Mouse (Mus musculus) limb, embryonic 14.5 days (tissue): ENCODE measurements around the gene 2310022A10Rik. TPM values are rescaled to one million over a fixed set of nuclear protein-coding genes. Genes with fewer than 3 reads are reported as not detected.
"Not testable (repeated sequence)": the region's sequence is repeated elsewhere in the genome, so short reads cannot be mapped to it uniquely, and the experiment has no call there.

Experiments used
- ATAC-seq: fragments of 200-750 bp; cut with Nextera tagmentation; 2 replicates; pipeline ENCODE4 v1.8.0; 2017; ENCODE audit warnings: low read depth, moderate number of reproducible peaks, moderate TSS enrichment; ENCODE audit not compliant: low FRiP score
- DNase-seq: peaks from one replicate; pipeline ENCODE4 v3.0.0-alpha.2; 2015; ENCODE audit warnings: low spot score
- H3K27ac ChIP-seq: fragments of 300-500 bp; sonication (generic); replicated peaks from 2 replicates; pipeline ENCODE4 v1.5.1; 2014; ENCODE audit warnings: low read depth, mild to moderate bottlenecking, low read length, moderate library complexity, mixed read lengths
- H3K27me3 ChIP-seq: fragments of 300-500 bp; sonication (generic); 2 replicates; pipeline ENCODE4 v1.6.1; 2014; ENCODE audit warnings: low read length, mixed read lengths; ENCODE audit not compliant: control insufficient read depth, insufficient read depth
- H3K36me3 ChIP-seq: fragments of 300-500 bp; sonication (generic); 2 replicates; pipeline ENCODE4 v1.6.1; 2014; ENCODE audit warnings: mild to moderate bottlenecking, low read length, moderate library complexity, mixed read lengths; ENCODE audit not compliant: control insufficient read depth, insufficient read depth
- H3K4me1 ChIP-seq: fragments of 300-500 bp; sonication (generic); 2 replicates; pipeline ENCODE4 v1.6.1; 2014; ENCODE audit warnings: antibody characterized with exemption, low read length, mixed read lengths; ENCODE audit not compliant: control insufficient read depth, insufficient read depth
- H3K4me2 ChIP-seq: fragments of 300-500 bp; sonication (generic); replicated peaks from 2 replicates; pipeline ENCODE4 v1.6.1; 2014; ENCODE audit warnings: low read depth, mild to moderate bottlenecking, low read length, moderate library complexity; ENCODE audit not compliant: severe bottlenecking
- H3K4me3 ChIP-seq: fragments of 300-500 bp; sonication (generic); replicated peaks from 2 replicates; pipeline ENCODE4 v1.5.1; 2014; ENCODE audit warnings: low read length
- H3K9ac ChIP-seq: fragments of 300-500 bp; sonication (generic); 2 replicates; pipeline ENCODE4 v1.6.1; 2014; ENCODE audit warnings: mild to moderate bottlenecking, low read depth, low read length, moderate library complexity; ENCODE audit not compliant: severe bottlenecking
- H3K9me3 ChIP-seq: fragments of 300-500 bp; sonication (generic); 2 replicates; pipeline ENCODE4 v1.6.1; 2016; ENCODE audit warnings: low read length; ENCODE audit not compliant: control insufficient read depth
- POLR2A ChIP-seq: fragments of 200-500 bp; IDR thresholded peaks from 2 replicates; pipeline ENCODE4 v1.8.0; 2012; ENCODE audit warnings: inconsistent platforms, mild to moderate bottlenecking, moderate library complexity, borderline replicate concordance; ENCODE audit not compliant: insufficient read depth, insufficient read length; ENCODE audit errors: extremely low read depth
- WGBS: fragments of 180-500 bp; shearing (Covaris S2); extraction: QIAGEN DNeasy Blood & Tissue Kit; methylation state at CpG from one replicate; pipeline ENCODE4 v1.1.7; 2014; 5-methylcytosine and 5-hydroxymethylcytosine counted together
- polyA plus RNA-seq, 2 experiments: library from polyadenylated mRNA; depleted of rRNA in 1 of 2; stranded (reverse) in 1 of 2; unstranded in 1 of 2; fragments of >200 nt; fragmentation: Nextera tagmentation in 1 of 2; extraction: Ambion mirVana in 1 of 2; gene quantifications; 2 replicates each; pipeline versions ENCODE4 v1.2.1 to v1.2.3; 2012 to 2014

2310022A10Rik gene
- polyA plus RNA-seq, 2 experiments = 27.4 to 39.8 TPM

- 96% methylated on average over 6 of the region's 6 CpGs for WGBS
- H3K27ac ChIP-seq = no peak overlapping the region
- peaks cover 91% of the 10 kb centered on the region for H3K36me3 ChIP-seq
- no peak overlapping the region for H3K4me3 ChIP-seq
- ATAC-seq (no peak), DNase-seq (no peak)
- no peaks in the 10 kb centered on the region for H3K4me1 ChIP-seq
- no peak overlapping the region for H3K4me2 ChIP-seq
- no peaks in the 10 kb centered on the region for H3K9me3 ChIP-seq
- H3K27me3 ChIP-seq = no peaks in the 10 kb centered on the region
- no peak overlapping the region for H3K9ac ChIP-seq
- TF ChIP-seq POLR2A = no peak
These were observed 75.2 kb downstream of the 2310022A10Rik start for GRCm38 (mm10) chr7:27628190-27628589.

- peaks cover 89% of the 10 kb centered on the region for H3K36me3 ChIP-seq
- not testable (repeated sequence) for H3K4me2 ChIP-seq, H3K27me3 ChIP-seq, DNase-seq, H3K27ac ChIP-seq, H3K9me3 ChIP-seq, ATAC-seq, H3K9ac ChIP-seq, H3K4me1 ChIP-seq, H3K4me3 ChIP-seq
- WGBS = 93% methylated on average over 7 of the region's 7 CpGs
These were observed 75.8 kb downstream of the 2310022A10Rik start for GRCm38 (mm10) chr7:27628816-27629215.

- ATAC-seq (no peak), DNase-seq (no peak)
- H3K4me3 ChIP-seq = no peak overlapping the region
- no peaks in the 10 kb centered on the region for H3K9me3 ChIP-seq
- no peak overlapping the region for H3K9ac ChIP-seq
- no peak overlapping the region for H3K4me2 ChIP-seq
- peaks cover 86% of the 10 kb centered on the region for H3K36me3 ChIP-seq
- no peak for TF ChIP-seq POLR2A
- no peak overlapping the region for H3K27ac ChIP-seq
- H3K4me1 ChIP-seq = no peaks in the 10 kb centered on the region
- 93% methylated on average over 4 of the region's 4 CpGs for WGBS
- H3K27me3 ChIP-seq = no peaks in the 10 kb centered on the region
These were observed 78.4 kb downstream of the 2310022A10Rik start for GRCm38 (mm10) chr7:27631439-27631838.

Other genes with a start within 250 kb of the 2310022A10Rik start
- 86.0 and 107 TPM in 2 replicates for gene Ltbp4, start 215.5 kb upstream of the 2310022A10Rik start, polyA plus RNA-seq (2012; rRNA removed)
- 54.3 and 57.1 TPM in 2 replicates for gene Ltbp4, start 215.5 kb upstream of the 2310022A10Rik start, polyA plus RNA-seq (2014; fragmentation: Nextera tagmentation; extraction: Ambion mirVana)
- gene Shkbp1, start 197.2 kb upstream of the 2310022A10Rik start, polyA plus RNA-seq (2012; rRNA removed) = 58.7 and 80.6 TPM in 2 replicates
- gene Shkbp1, start 197.2 kb upstream of the 2310022A10Rik start, polyA plus RNA-seq (2014; fragmentation: Nextera tagmentation; extraction: Ambion mirVana) = 30.5 and 35.5 TPM in 2 replicates
- gene Gm20479, start 195.8 kb upstream of the 2310022A10Rik start, polyA plus RNA-seq (2012; rRNA removed) = 0.32 TPM in 1 of 2 replicates, not detected in the other
- not detected in 2 replicates for gene Gm20479, start 195.8 kb upstream of the 2310022A10Rik start, polyA plus RNA-seq (2014; fragmentation: Nextera tagmentation; extraction: Ambion mirVana)
- 0.60 and 0.64 TPM in 2 replicates for gene Sptbn4, start 105.5 kb upstream of the 2310022A10Rik start, polyA plus RNA-seq (2012; rRNA removed)
- 0.15 TPM in 2 replicates for gene Sptbn4, start 105.5 kb upstream of the 2310022A10Rik start, polyA plus RNA-seq (2014; fragmentation: Nextera tagmentation; extraction: Ambion mirVana)
- gene Blvrb, start 105.3 kb upstream of the 2310022A10Rik start, polyA plus RNA-seq (2012; rRNA removed) = 44.8 and 49.5 TPM in 2 replicates
- 60.8 and 61.2 TPM in 2 replicates for gene Blvrb, start 105.3 kb upstream of the 2310022A10Rik start, polyA plus RNA-seq (2014; fragmentation: Nextera tagmentation; extraction: Ambion mirVana)
- 31.3 and 32.1 TPM in 2 replicates for gene Sertad3, start 79.5 kb upstream of the 2310022A10Rik start, polyA plus RNA-seq (2012; rRNA removed)
- 31.5 and 32.4 TPM in 2 replicates for gene Sertad3, start 79.5 kb upstream of the 2310022A10Rik start, polyA plus RNA-seq (2014; fragmentation: Nextera tagmentation; extraction: Ambion mirVana)
- 23.3 and 28.0 TPM in 2 replicates for gene Sertad1, start 66.3 kb upstream of the 2310022A10Rik start, polyA plus RNA-seq (2012; rRNA removed)
- 34.2 and 39.4 TPM in 2 replicates for gene Sertad1, start 66.3 kb upstream of the 2310022A10Rik start, polyA plus RNA-seq (2014; fragmentation: Nextera tagmentation; extraction: Ambion mirVana)
- 6.3 and 6.6 TPM in 2 replicates for gene Prx, start 53.9 kb upstream of the 2310022A10Rik start, polyA plus RNA-seq (2012; rRNA removed)
- 2.1 and 2.5 TPM in 2 replicates for gene Prx, start 53.9 kb upstream of the 2310022A10Rik start, polyA plus RNA-seq (2014; fragmentation: Nextera tagmentation; extraction: Ambion mirVana)
- 4.3 and 5.4 TPM in 2 replicates for gene Hipk4, start 30.0 kb upstream of the 2310022A10Rik start, polyA plus RNA-seq (2012; rRNA removed)
- gene Hipk4, start 30.0 kb upstream of the 2310022A10Rik start, polyA plus RNA-seq (2014; fragmentation: Nextera tagmentation; extraction: Ambion mirVana) = 0.95 and 1.2 TPM in 2 replicates
- 147 and 193 TPM in 2 replicates for gene Pld3, start within 50 bp of the 2310022A10Rik start, polyA plus RNA-seq (2012; rRNA removed)
- gene Pld3, start within 50 bp of the 2310022A10Rik start, polyA plus RNA-seq (2014; fragmentation: Nextera tagmentation; extraction: Ambion mirVana) = 110 and 114 TPM in 2 replicates
- 96.6 and 110 TPM in 2 replicates for gene Akt2, start 38.3 kb downstream of the 2310022A10Rik start, polyA plus RNA-seq (2012; rRNA removed)
- 112 and 119 TPM in 2 replicates for gene Akt2, start 38.3 kb downstream of the 2310022A10Rik start, polyA plus RNA-seq (2014; fragmentation: Nextera tagmentation; extraction: Ambion mirVana)
- 0.14 and 0.24 TPM in 2 replicates for gene Ttc9b, start 100.7 kb downstream of the 2310022A10Rik start, polyA plus RNA-seq (2012; rRNA removed)
- 0.10 and 0.21 TPM in 2 replicates for gene Ttc9b, start 100.7 kb downstream of the 2310022A10Rik start, polyA plus RNA-seq (2014; fragmentation: Nextera tagmentation; extraction: Ambion mirVana)
- gene Map3k10, start 121.4 kb downstream of the 2310022A10Rik start, polyA plus RNA-seq (2012; rRNA removed) = 34.4 and 42.9 TPM in 2 replicates
- 8.8 and 10.6 TPM in 2 replicates for gene Map3k10, start 121.4 kb downstream of the 2310022A10Rik start, polyA plus RNA-seq (2014; fragmentation: Nextera tagmentation; extraction: Ambion mirVana)
- gene Zfp607b, start 136.1 kb downstream of the 2310022A10Rik start, polyA plus RNA-seq (2012; rRNA removed) = 1.9 and 3.2 TPM in 2 replicates
- 3.0 and 4.9 TPM in 2 replicates for gene Zfp607b, start 136.1 kb downstream of the 2310022A10Rik start, polyA plus RNA-seq (2014; fragmentation: Nextera tagmentation; extraction: Ambion mirVana)
- 10.0 and 11.6 TPM in 2 replicates for gene Zfp60, start 178.2 kb downstream of the 2310022A10Rik start, polyA plus RNA-seq (2012; rRNA removed)
- 32.6 and 36.5 TPM in 2 replicates for gene Zfp60, start 178.2 kb downstream of the 2310022A10Rik start, polyA plus RNA-seq (2014; fragmentation: Nextera tagmentation; extraction: Ambion mirVana)